Mouse (Mus musculus): ENCODE data around the gene Nudt6.

Gene Nudt6

GRCm38 (mm10) chr3:37383096-37383765, 36.8 kb downstream of the Nudt6 start:
- in situ Hi-C loops (cut with MseI, MboI): no loop called here

GRCm38 (mm10) chr3:37381457-37381856, 38.6 kb downstream of the Nudt6 start:
- in situ Hi-C loops (cut with MseI, MboI): no loop called here

- in situ Hi-C loops (cut with MseI, MboI): no loop called here
Measured at GRCm38 (mm10) chr3:37379930-37380881, 39.8 kb downstream of the Nudt6 start.

- in situ Hi-C loops (cut with MseI, MboI): no loop called here
Measured at GRCm38 (mm10) chr3:37379201-37379600, 40.8 kb downstream of the Nudt6 start.

- in situ Hi-C loops (cut with MseI, MboI): no loop called here
Measured at GRCm38 (mm10) chr3:37378412-37378811, 41.6 kb downstream of the Nudt6 start.

- in situ Hi-C loops (cut with MseI, MboI): no loop called here
Measured at GRCm38 (mm10) chr3:37377926-37378325, 42.1 kb downstream of the Nudt6 start.

- in situ Hi-C loops (cut with MseI, MboI): no loop called here
Measured at GRCm38 (mm10) chr3:37373712-37374111, 46.3 kb downstream of the Nudt6 start.

GRCm38 (mm10) chr3:37370407-37370806, 49.6 kb downstream of the Nudt6 start:
- in situ Hi-C loops (cut with MseI, MboI): no loop called here

GRCm38 (mm10) chr3:37366381-37367053, 53.5 kb downstream of the Nudt6 start:
- in situ Hi-C loops (cut with MseI, MboI): no loop called here

GRCm38 (mm10) chr3:37365976-37366375, 54.0 kb downstream of the Nudt6 start:
- in situ Hi-C loops (cut with MseI, MboI): no loop called here

GRCm38 (mm10) chr3:37365144-37365543, 54.9 kb downstream of the Nudt6 start:
- in situ Hi-C loops (cut with MseI, MboI): no loop called here

- in situ Hi-C loops (cut with MseI, MboI): no loop called here
Measured at GRCm38 (mm10) chr3:37360729-37361128, 59.3 kb downstream of the Nudt6 start.

Measured in mouse trophoblast stem cell (cell line).